Mouse (Mus musculus) urinary bladder, postnatal 10 days (tissue): ENCODE measurements around the gene Pitpnc1.
A peak's percentile ranks its signal among the peaks of the same experiment; 100 is the strongest.
"Not testable (repeated sequence)": the region's sequence is repeated elsewhere in the genome, so short reads cannot be mapped to it uniquely, and the experiment has no call there.

ENCODE experiments used
- DNase-seq: peaks from one replicate; pipeline ENCODE4 v3.0.0; 2022; ENCODE audit warnings: low spot score

The Pitpnc1 gene

DNA sequence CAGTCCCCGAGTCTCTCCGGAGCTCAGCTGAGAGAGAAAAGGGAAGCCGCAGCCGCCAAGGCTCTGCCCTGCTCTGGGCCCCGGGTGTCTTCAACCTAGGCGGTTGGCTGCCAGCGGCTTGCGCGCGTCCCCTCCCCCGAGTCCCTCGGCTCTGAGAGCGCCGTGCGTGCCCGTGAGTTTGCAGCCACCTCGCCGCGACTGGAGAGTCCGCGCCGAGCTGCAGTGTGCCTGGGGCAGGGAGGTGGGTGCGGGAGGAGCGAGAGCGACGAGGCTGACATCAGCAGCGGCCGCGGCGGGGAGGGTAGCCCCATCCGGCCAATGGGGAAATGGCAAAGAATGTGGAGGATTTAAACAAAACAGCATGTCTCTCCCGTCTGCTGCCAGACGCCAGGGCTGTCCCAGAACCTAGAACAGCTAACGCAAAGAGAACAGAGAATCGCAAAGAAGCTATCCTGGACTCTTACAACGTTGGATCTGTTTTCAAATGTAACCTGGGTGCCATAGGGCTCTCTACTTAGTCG lies at the start of gene Pitpnc1:
Pitpnc1 (minus strand) TSS at position 179 of the 521 bp plus-strand sequence.
- peak; percentile 46 for DNase-seq

DNA sequence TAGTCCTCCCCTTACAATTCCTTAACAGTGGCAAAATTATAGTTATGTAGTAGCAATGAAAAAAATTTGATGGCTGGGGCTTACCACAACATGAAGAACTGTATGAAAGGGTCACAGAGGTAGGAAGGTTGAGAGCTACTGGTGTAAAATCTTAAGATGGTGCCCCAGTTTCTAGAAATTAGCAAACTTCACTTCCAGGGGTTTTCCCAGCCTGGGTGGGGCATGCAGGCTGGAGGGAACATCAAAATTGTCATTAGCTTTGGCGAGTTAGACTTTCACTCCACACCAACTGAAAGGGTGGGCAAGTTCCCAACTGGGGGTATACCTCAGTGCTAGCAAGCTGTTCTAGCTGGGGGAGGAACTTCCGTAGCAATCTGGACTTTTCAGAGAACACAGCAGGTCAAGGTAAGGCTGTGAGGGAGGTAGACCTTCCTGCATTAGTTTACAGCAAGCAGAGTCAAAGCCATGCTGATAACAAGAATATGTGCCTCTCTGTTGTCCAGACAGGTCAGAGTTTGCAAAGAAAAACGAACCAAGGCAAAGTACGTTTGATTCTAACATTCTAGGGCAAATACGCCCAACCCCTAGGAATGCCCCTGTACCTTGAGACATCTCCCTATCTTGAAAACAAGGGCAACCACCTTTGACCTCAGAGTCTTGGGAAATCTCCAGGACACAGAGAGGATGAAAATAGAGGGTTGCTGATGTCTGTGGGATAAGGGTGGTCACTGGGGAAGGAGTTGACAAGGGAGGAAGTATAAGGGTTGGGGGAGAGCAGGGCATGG lies 48.3 kb upstream of the Pitpnc1 start:
- no peak for DNase-seq

GRCm38 (mm10) chr11:107516387-107516786 lies 45.9 kb upstream of the Pitpnc1 start:
- no peak for DNase-seq

GRCm38 (mm10) chr11:107513047-107513446 lies 42.5 kb upstream of the Pitpnc1 start:
- no peak for DNase-seq

DNA sequence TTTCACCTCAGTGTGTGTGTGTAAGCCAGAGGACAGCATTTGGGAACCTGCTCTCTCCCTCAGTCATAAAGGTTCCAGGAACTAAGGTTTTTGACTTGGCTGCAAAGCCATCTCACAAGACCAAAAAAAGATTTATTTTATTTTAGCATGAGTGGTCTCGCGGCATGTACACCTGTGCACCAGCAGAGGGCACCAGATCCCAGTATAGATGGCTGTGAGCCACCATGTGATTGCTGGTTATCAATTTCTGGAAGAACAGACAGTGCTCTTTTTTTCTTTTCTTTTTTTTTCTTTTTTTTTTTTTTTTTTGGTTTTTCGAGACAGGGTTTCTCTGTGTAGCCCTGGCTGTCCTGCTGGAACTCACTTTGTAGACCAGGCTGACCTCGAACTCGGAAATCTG lies 41.5 kb upstream of the Pitpnc1 start:
- DNase-seq = not testable (repeated sequence)

DNA sequence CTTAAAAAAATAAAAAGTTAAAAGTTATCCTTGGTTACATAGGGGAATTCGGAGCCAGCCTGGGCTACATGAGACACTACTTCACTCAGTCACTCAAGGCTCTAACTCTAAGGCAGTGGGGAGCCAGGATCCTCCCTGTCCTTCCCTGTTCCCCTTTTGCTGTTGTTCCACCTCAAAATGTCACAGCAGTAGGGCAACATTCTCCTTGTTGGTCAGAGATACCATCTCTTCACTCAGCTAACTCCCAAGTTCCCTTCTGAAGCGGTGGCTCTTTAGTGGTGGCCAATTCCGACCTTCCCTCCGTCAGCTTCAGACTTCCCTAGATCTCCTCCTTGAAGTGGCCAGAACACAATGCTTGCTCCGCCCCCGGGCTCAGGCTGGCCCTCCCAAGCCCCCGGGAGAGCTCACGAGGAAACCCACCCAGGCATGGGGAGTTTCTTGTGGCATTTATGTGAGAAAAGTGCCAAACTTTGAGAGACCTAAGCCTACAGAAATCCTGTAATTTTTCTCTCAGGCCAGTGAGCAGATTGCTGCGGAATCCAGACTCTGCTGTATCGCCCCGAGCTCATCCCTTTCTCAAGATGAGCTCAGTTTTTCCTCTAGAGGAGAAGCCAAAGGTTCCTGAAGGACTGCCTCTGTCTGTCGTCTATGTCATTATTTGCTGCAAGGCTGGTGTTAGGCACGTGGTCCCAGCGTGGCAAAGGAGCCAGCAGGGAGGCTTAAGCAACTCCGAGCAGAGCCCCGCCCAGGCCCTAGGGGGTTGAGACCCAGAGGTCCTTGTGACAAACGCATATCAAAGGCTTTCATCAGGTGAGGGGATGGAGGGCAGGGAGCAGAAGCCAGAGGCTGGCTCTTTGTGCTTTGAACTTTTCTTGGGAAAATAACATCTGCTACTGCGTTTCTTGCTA lies 40.1 kb upstream of the Pitpnc1 start:
- no peak for DNase-seq

DNA sequence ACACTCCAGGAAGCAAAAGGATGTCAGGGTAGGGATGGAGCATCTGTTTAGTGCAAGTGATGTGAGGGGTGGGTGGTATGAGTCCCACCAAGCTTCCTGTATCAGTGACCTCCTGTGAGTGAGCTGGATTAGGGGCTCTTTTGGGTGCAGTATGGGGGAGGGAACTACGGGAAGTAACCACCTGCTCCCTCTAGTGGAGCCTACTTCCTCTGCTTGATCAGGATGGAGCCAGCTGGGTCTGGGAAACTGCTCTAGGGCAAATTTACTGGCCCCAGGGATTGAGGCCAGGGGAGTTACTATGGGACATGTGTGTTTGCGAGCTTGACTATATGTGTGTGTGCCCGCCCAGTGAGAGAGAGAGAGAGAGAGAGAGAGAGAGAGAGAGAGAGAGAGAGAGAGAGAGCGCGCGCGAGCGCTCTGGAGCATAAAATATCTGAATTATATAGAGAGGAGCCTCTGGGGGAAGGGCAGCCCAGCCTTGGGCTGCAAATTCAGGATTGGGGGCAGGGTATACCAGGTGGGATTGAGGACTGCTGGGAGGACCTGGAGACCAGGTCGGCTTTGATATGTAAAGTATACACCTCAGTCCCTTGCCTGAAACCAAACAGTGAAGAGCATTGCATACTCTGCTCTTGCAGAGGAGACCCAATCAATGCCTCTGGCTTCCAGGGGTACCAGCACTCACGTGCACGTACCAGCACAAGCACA lies 39.3 kb upstream of the Pitpnc1 start:
- no peak for DNase-seq

GRCm38 (mm10) chr11:107506260-107506659 lies 35.8 kb upstream of the Pitpnc1 start:
- DNase-seq = no peak

- not testable (repeated sequence) for DNase-seq
Observed at GRCm38 (mm10) chr11:107504364-107504763, 33.9 kb upstream of the Pitpnc1 start.

- DNase-seq = no peak
Observed at GRCm38 (mm10) chr11:107502801-107503200, 32.3 kb upstream of the Pitpnc1 start.

DNA sequence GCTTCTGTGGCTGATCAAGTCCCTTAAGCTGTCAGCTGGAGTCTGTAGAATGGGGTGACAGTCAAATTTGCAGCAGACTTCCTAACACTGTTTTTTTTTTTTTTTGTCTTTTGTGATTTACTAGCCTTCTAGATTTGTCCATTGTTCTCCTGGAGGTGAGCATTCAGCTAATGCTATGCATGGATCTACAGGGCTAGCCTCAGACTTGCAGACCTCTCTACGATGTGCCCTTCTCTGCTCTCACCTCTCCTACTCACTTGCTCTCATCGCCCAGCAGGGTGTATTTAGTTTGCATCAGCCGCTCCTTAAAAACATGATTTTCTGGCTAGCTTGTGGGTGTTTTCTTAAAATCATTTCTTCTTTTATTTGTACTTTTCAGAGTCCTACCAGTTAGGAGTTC lies 13.8 kb upstream of the Pitpnc1 start:
- no peak for DNase-seq

GRCm38 (mm10) chr11:107479862-107480203 lies 9.3 kb upstream of the Pitpnc1 start:
- no peak for DNase-seq

DNA sequence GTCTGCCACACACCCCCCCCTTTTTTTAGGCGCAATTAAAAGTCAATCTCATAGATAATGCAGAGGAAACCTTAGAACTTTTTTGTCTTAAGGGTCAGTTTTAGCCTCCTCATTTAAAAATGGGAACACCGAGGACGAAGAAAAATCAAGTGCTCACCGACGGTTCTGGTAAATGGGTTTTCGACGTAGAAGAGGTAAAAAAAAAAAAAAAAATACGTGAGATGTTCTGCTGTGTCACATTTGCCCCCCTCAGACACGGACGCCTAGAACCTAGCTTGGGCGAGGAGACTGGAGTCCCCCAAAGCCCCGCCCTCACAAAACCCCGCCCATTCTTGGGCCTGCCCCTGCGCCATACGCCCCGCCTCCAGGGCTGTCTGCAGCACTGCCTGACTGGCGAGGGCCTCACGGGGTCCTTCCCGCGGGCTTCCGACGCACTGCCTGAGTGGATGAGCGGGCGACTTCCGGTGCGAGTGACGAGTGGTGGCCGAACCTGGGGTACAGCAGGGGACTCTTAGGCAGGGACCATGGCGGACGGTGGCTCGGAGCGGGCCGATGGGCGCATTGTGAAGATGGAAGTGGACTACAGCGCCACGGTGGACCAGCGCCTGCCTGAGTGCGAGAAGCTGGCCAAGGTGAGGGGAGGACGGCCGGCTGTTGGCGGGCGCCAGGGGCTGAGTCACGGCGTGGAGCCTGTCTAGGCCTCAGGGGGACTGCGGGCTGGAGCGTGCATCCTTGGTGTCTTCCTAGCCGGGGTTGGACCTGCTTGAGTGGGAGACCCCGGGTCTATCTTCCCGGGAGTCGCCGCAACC lies 8.8 kb upstream of the Pitpnc1 start, which contains the start of gene Psmd12:
Psmd12 (plus strand) TSS at position 432 of the 809 bp plus-strand sequence.
- DNase-seq = peak; percentile 81

GRCm38 (mm10) chr11:107473137-107473820 lies 2.8 kb upstream of the Pitpnc1 start:
- DNase-seq = no peak

DNA sequence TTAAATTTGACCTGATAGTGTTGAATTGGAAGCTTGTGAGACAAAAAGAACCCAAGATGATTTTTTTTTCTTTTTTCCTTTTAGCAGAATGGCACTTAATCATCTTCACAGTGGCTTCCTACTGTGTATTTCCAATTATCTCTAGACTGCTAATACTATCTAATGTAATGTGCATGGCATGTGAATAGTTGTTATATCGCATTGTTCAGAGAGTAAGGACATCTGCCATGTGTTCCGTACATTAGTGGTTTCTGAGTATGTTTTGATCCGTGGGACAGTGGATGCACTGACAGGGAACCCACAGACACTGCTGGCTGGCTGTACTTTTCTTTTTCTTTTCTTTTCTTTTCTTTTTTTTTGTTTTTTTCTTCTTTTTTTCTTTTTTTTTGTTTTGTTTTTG lies 1.8 kb upstream of the Pitpnc1 start:
- DNase-seq = no peak

DNA sequence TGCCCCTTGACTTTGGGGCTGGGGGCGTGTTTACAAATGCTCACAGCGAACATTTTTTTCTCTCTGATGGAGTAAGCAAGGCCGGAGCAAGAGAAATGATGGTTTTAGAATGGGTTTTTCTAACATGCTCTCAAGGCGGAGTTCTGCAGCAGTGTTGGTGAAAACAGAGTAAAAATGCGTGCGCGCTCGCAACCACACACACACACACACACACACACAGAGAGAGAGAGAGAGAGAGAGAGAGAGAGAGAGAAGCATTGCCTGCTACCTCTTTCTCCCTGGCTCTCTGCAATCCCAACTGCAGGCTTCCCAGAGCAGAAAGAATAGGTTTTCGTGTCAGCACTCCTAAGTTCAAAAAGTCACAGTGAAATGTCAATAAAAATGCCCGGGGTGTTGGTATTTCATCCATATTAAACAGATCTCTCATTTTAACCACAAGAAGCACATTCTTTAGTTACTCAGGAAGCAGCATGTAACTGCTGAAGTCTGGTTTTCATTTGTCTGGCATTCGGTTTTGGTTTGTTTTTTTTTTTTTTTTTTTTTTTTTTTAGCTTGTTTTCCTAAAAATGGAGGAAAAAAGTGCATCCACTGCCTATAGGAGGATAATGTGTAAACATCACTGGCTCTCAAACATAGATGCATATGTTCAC lies 697 bp upstream of the Pitpnc1 start:
- DNase-seq = no peak

DNA sequence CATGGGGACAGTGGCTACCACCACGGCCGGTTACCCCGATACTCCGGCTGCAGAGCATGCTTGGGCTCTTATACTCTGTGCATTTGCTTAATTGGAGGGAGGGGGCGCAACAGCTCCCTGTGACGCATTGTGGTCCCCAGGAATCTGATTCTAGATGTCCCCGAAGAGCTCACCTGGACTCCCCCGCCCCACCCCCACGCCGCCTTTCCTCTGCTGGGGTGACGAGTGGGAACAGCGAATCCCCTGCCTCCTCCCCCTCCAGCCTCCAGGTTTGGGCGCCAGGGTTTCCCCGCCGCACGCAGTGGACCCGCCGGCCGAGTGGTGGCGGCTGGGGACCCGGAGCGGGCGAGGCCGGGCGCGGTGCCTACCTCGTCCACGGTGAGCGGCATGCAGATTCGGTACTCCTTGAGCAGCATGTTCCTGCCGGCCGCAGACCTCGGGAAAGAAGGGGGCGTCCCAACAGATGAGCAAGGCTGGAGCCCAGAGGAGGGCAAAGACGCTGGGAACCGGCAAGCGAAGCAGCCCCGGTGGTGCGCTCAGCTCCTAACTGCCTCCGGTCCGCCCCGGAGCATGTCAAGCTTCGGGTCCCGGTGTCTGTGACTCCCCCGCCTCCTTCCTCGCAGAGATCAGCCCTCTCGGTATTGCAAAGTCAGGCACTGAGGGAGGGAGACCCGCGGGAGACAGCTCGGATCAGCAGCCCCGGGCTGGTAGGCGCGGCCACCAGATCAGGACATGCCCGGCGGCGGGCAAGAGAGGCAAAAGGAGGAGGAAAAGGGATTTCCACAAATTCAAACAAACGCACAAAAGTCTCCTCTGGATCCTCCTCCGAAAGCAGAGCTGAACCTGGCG lies 752 bp downstream of the Pitpnc1 start:
- DNase-seq = peak; percentile 17

DNA sequence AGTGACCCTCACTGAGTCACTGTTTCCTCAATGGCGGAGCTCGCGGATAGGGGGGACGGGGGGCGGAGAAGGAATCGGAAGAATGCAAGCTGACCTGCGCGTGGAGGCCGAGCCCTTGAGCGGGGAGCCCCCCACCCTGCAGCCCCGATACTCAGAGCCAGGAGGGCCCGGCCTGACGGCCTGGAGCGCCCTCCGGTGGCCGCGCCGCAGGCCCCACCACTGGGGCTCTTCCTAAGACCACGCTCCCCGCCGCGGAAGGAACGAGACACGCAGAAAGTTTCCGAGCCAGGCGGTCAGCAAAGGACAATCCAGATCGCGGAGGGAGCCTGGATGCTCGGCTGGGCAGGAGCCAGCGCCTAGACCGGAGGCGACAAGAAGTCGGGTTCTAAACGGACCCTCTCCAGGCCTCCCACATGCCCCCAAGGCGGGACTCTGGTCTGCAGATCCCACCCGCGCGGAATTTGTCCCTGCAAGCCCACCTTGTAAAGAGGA lies 1.4 kb downstream of the Pitpnc1 start:
- peak; percentile 23 for DNase-seq
